Mouse (Mus musculus) thymus, postnatal 10 days (tissue): ENCODE measurements around the gene Ndufb8.
A peak's percentile ranks its signal among the peaks of the same experiment; 100 is the strongest.

Experiments
- DNase-seq, 2 experiments: peaks; one replicate each; pipeline ENCODE4 v3.0.0; 2021; ENCODE audit warnings: low spot score in 2 of 2

Gene Ndufb8

DNA sequence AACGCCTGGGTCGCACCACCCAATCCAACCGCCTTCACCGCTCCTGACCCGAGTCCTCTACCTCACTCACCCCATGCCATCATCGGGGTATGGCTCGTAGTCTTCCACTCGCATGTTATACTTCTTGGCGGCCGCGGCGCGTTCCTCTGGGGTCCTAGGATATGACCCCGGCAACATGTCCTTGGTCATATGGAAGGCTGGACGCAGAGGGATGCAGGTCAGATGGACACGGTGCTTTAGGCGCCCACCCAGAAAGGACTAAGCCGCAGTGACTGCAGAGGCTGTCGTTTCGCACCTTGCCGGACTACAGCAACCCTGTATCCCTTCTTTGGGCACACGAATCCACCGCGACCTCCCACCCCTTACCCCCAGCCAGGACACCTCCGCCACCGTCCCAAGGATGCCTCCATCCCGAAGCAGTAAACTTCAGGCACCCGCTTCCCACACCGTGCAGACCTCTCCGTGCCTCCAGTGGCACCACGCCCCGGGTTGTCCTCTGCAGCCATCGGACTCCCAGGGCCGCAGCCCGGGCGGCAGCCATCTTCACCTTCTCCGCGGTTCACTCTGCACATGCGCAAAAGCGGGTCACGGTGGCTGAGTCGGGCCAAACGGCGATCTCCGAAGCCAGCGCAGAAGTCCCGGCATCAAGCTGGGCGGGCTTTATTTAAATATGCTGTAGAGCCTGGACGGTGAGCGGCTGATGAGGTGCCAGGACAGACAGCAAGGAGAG is at the start of gene Ndufb8:
Ndufb8 (minus strand) TSS at position 580 of the 730 bp plus-strand sequence.
- peak; percentile 87 to 93 for DNase-seq

DNA sequence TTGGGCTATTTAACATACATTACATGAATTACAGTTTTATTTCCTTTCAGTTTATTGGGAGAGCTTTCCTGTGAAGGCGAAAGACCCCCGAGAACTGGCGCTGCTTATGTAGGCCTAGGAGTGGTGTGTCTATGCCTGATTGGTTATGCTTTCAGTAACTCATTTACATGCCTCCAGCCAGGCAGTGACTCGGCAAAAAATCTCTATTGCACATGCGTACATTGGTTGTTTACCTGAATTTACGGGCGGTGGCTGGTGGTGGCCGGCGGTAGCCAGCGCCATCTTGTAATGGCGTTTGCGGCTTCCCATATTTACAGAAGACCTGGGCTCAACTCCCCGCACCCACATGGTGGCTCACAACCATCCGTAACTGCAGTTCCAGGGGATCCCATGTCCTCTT is 38.9 kb upstream of the Ndufb8 start:
- DNase-seq: no peak

DNA sequence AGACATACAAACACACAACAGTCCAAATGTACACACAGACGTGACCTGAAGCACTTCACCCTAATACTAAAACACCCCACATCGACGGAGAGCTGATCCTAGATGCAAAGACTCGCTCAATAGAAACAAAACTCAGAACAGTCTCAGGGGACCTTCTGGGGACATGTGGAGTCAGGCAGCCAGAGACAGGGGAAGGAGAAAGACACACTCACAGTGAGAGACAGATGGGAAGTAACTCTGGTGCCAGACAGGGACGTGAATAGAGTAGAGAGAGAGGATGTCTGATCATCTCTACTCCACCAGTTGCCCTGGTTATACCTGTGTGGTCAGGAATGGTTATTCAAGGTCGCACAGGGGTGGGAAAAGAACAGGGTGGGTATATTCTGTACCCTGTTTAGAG is 36.4 kb upstream of the Ndufb8 start:
- DNase-seq: no peak

DNA sequence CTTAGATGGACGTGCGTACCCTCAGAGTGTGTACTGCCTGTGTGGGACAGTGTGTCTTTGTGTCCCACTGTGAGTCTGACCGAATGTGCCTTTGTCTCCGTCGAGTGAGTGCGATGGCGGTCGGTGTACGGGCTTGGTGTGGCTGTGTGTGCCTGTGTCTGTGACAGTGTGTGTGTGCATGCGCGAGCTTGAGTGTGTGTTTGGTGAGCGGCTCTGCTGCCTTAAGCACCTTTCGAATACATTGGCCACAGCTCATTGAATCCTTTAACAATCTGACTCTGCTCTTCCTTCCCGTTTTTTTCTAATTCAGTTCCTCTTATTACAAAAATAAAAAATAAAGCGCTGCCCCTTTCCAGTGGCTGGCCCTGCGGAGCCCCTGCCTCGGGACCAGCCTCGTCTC is 35.8 kb upstream of the Ndufb8 start:
- DNase-seq: no peak

- DNase-seq: no peak
These were observed 34.5 kb upstream of the Ndufb8 start for GRCm38 (mm10) chr19:44589591-44590223.

GRCm38 (mm10) chr19:44588036-44588435 is 32.8 kb upstream of the Ndufb8 start:
- no peak for DNase-seq

DNA sequence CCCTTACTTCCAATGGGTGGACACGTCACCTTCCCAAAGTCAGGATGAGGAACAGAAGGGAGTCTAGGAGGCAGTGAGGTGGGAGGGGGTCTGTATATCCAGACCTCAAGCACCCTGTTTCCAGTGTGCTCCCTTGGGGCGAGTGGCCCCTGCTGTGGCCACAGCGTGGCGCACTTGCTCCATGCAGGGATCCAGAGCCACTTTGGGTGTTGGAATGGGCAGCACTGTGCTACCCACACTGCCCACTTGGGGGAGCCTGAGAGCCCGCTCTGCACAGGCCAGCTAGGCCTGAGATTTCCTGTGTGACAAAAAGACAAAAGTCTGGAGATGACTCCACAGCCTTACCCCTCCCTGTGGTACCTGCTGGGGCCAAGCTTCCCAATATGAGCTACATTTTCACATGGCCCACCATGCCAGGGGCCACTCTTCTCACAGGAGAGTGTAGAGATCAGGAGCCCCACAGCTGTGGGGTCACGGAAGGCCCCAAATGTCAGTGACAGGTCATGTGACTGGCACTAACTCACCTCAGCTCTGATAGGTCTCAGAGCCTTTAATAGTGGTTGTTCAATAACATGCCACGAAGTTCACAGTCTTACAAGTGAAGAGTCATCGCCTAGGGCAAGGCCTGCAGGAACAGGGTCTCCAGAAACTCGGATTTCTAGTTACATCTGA is 27.5 kb upstream of the Ndufb8 start:
- peak; percentile 79 to 94 for DNase-seq

DNA sequence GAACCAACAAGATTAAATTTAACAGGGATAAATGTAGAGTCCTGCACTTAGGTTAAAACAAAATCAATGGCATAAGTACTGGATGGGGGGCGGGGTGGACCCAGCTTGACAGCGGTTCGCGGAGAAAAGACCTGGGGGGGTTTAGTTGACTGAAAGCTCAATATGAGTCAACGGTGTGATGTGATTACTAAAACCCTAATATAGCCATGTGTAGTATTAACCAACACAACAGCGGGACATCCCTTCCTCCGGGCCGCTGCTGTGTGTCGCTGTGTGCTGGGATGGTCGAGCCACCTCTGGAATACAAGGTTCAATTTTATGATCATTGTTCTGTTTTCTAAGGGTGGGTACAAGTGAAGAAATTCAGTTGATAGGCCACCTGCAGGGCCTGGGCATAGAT is 26.9 kb upstream of the Ndufb8 start:
- no peak for DNase-seq

DNA sequence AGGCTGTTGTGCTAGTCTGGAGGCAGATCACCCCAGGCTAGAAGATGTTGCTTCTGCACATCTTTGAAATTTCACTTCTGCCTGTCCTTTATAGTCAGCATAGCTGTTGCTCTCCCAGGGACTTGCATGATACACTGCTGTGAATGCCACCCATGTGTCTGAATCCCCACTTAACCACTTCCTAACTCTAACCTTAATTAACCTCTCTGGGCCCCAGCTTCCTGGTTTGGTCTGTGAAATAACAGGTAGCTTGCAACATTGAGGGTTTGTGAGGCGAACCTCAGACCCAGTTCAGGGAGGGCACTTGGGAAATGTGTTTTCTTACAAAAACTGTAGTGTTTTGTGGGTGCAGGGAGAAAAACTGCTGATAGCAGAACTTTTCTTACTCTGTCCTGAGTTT is 22.8 kb upstream of the Ndufb8 start:
- peak; percentile 17 to 18 for DNase-seq

DNA sequence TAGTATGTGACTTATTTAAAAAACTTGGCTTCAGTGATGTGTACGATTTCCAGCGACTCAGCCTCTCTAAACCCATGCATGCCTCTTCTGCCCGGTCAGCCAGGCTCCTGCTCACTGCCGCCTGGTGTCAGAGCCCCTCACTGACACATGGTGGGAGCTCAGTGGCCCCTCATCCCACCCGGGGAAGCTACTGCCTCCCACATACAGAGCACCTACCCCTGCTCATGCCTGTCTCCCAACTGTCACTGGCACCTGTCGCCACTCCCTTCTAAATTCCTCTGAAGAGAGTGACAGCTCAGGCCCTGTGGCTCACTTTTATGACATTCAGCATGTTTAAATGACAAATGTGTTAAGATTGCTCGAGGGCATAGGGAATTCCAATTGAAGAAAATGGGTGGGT is 21.0 kb upstream of the Ndufb8 start:
- DNase-seq: no peak

- no peak for DNase-seq
These were observed 12.5 kb upstream of the Ndufb8 start for GRCm38 (mm10) chr19:44567763-44568162.

DNA sequence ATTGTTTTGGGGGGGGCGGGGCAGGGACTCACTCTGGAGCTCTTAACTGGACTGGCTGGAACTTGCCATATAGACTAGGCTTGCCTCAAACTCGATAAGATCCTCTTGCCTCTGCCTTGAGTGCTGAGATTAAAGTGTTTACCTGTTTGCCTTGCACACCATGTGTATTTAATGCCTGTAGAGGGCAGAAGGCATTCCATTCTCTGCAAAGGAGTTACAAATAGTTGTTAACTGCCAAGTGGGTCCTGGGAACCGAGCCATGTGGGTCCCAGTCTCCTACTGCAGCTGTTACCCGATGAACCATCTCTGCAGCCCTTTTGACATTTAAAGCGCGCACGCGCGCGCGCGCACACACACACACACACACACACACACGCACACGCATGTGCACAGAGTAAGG is 8.8 kb upstream of the Ndufb8 start:
- no peak for DNase-seq

GRCm38 (mm10) chr19:44562652-44563206 is 7.5 kb upstream of the Ndufb8 start, which contains the start of gene Hif1an:
Hif1an (plus strand) TSS chr19:44562850.
- DNase-seq: peak; percentile 92 to 93

DNA sequence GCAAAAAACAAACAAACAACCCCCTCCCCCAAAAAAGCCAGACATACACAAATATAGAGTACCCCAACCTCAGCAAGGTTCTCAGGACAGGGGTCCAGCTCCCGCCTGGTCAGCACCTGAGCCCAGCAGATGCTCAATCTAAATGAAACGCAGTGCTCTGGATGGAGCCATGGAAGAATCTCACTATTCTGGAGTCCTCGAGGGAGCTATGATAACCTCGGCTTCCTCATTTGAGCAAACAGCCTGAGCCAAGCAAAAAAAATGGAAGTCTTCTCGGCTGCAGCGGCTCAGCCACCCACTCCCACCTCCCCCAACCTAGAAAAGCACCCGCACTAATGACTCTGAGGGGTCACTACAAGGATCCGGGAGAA is 765 bp downstream of the Ndufb8 start:
- no peak for DNase-seq

DNA sequence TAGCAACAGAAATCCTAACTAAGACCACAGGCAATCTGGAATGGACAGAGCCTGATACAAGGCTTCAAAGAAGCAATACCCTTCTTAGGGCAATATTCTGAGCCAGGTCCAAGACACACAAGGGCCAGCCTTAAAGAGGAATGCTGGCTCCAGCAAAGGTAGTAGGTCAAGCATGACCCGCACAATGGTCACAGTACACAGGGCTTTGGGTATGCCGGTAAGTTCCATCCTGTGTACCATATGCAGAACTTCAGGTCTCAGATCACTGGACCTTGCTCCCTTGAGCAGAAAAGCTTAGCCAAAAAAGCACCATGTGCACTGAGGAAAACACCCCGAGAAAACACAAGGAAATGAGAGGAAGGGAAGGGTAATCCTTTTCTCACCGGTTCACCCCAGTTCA is 2.0 kb downstream of the Ndufb8 start:
- DNase-seq: no peak

- DNase-seq: no peak
These were observed 2.5 kb downstream of the Ndufb8 start, which contains the start of gene Gm20538 for GRCm38 (mm10) chr19:44552731-44553130. Gm20538 (minus strand) TSS chr19:44552831.

DNA sequence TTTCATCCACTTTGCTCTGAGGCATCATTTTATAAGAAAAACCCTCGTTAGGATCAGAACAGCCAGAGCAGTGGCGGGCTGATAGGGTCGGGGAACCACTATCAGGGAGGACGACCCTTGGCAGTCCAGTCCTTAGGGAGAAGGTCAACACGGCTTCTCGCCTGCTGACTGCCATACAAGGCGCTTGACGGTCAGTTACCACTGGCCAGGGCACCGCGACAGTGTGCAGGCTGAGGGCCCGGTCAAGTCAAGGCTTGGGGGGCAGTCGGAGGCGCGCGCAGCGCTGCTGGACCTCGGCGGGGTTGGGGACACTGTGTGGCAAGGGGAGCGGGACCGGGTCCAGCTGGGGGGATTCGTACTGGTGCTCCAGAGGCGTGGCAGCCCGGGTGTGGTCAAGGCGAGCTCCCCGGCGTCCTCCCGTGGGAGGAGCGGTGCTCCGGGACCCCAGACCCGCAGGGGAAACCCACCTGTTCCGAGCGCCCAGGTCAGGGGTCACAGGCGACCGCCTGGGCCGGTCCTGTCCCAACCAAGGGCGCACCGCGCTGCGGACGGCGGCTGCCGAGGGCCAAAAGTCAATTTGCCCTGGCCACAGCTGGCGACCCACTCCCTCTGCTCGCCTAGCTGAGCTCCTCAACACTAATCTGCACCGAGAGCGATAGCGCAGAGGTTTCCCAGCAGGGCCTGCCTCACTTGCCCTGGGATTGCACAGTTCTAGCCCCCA is 9.8 kb downstream of the Ndufb8 start, which contains the start of gene Sec31b:
Sec31b (minus strand) TSS at position 544 of the 721 bp plus-strand sequence.
- no peak for DNase-seq

DNA sequence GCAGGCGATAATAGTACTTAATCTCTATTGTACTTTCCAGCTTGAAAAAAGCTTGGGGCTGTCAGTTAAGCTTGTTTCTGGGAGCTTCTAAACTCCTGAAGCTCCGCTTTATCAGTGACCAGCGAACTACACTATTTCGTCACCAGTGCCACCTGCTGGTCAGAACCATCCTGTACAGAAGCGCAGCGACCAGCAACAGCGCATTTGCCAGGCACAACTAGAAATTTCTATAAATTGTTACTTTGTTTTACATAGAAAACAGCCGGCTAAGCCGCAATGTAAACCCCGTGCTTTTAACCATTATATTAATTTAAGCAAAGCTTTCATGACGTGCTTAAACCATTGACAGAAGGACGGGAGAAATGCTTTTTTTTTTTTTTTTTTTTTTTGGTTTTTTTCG is 10.5 kb downstream of the Ndufb8 start:
- peak; percentile 44 to 82 for DNase-seq

DNA sequence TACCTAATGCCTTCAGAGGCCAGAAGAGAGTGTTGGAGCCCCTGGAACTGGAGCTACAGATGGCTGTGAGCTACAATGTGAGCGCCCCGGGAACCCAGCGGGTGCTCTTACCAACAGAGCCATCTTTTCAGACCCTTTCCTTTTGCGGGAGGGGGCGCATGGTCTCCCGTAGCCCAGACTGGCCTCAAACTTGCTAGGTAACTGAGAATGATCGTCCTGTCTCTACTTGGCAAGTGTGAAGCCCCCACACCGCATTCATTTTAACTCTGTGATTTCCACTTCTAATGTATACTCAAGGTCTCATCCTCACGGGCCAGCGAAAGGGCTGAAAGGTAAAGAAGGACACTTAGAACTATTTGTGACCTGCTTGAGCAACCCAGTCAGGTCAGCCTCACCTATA is 10.9 kb downstream of the Ndufb8 start:
- no peak for DNase-seq

- no peak for DNase-seq
These were observed 12.5 kb downstream of the Ndufb8 start for GRCm38 (mm10) chr19:44542694-44543178.

- DNase-seq: no peak
These were observed 17.8 kb downstream of the Ndufb8 start for GRCm38 (mm10) chr19:44537416-44537815.

DNA sequence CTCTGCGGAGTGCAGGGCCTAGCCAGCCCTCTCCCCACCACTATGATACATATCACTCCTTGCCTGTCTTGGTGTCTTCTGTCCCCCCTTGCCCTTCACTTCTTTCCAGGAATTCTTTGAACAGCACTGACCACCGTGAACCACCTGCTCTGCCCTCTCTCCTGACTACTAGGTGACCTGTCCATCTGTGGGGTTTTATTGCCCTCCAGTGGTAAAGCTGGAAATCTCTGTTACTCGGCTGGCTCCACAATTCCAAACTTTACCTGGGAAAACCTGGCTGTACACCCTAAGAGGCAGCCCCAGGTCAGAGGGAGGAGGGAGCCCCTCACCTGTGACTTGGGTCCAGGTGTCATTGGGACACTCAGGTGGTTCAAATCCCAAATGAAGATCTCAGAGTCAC is 19.9 kb downstream of the Ndufb8 start:
- no peak for DNase-seq
